Mouse (Mus musculus) MEL (cell line): ENCODE results near the gene 1110059E24Rik.

Experiments used
- CHD2 ChIP-seq: IDR thresholded peaks from 2 replicates; pipeline ENCODE4 v1.6.1; 2011; ENCODE audit warnings: low read length, improper control_type of control experiment
- CTCF ChIP-seq, 3 experiments: IDR thresholded peaks in 2 of 3; conservative IDR thresholded peaks in 1 of 3; 2 replicates each; pipeline ENCODE4 v1.5.1; 2011 to 2012; ENCODE audit warnings: low read length in 3 of 3, low read depth in 2 of 3, mild to moderate bottlenecking in 2 of 3, improper control_type of control experiment in 1 of 3, inconsistent platforms in 1 of 3, mixed read lengths in 1 of 3, moderate library complexity in 1 of 3; ENCODE audit not compliant: control insufficient read depth in 1 of 3, insufficient read depth in 1 of 3, poor library complexity in 1 of 3, severe bottlenecking in 1 of 3
- EP300 ChIP-seq, 2 experiments: IDR thresholded peaks; 2 replicates each; pipeline ENCODE4 v1.6.1; 2011; ENCODE audit warnings: improper control_type of control experiment in 2 of 2, low read length in 2 of 2, low read depth in 1 of 2, mild to moderate bottlenecking in 1 of 2
- GATA1 ChIP-seq: IDR thresholded peaks from 2 replicates; pipeline ENCODE4 v1.6.1; 2011; ENCODE audit warnings: low read depth, low read length, improper control_type of control experiment
- MAFK ChIP-seq: IDR thresholded peaks from 2 replicates; pipeline ENCODE4 v1.6.1; 2011; ENCODE audit warnings: low read depth, mild to moderate bottlenecking, low read length, improper control_type of control experiment, borderline replicate concordance
- MAZ ChIP-seq: IDR thresholded peaks from 2 replicates; pipeline ENCODE4 v1.6.1; 2012; ENCODE audit warnings: low read depth, mild to moderate bottlenecking, inconsistent platforms, low read length, improper control_type of control experiment
- MXI1 ChIP-seq: IDR thresholded peaks from 2 replicates; pipeline ENCODE4 v1.6.1; 2011; ENCODE audit warnings: mild to moderate bottlenecking, low read depth, low read length, improper control_type of control experiment
- POLR2A ChIP-seq, 2 experiments: IDR thresholded peaks; 2 replicates each; pipeline ENCODE4 v1.6.1; 2011 to 2012; ENCODE audit warnings: low read length in 2 of 2, mild to moderate bottlenecking in 2 of 2, control low read depth in 1 of 2, improper control_type of control experiment in 1 of 2, low read depth in 1 of 2, moderate library complexity in 1 of 2; ENCODE audit not compliant: control insufficient read depth in 1 of 2, insufficient read depth in 1 of 2, poor library complexity in 1 of 2
- TBP ChIP-seq: IDR thresholded peaks from 2 replicates; pipeline ENCODE4 v1.8.0; 2011; ENCODE audit warnings: low read depth, low read length, improper control_type of control experiment
- TCF12 ChIP-seq: IDR thresholded peaks from 2 replicates; pipeline ENCODE4 v1.6.1; 2014; ENCODE audit warnings: low read depth, mild to moderate bottlenecking, inconsistent platforms, low read length, improper control_type of control experiment, moderate library complexity
- USF1 ChIP-seq: IDR thresholded peaks from 2 replicates; pipeline ENCODE4 v1.6.1; 2014; ENCODE audit warnings: low read depth, mild to moderate bottlenecking, inconsistent platforms, low read length, improper control_type of control experiment, moderate library complexity
- ZC3H11A ChIP-seq: IDR thresholded peaks from 2 replicates; pipeline ENCODE4 v1.6.1; 2012; ENCODE audit warnings: low read depth, mild to moderate bottlenecking, inconsistent platforms, low read length, improper control_type of control experiment
- ZMIZ1 ChIP-seq: IDR thresholded peaks from 2 replicates; pipeline ENCODE4 v1.6.1; 2012; ENCODE audit warnings: low read depth, mild to moderate bottlenecking, inconsistent platforms, low read length, improper control_type of control experiment, moderate library complexity

DNA sequence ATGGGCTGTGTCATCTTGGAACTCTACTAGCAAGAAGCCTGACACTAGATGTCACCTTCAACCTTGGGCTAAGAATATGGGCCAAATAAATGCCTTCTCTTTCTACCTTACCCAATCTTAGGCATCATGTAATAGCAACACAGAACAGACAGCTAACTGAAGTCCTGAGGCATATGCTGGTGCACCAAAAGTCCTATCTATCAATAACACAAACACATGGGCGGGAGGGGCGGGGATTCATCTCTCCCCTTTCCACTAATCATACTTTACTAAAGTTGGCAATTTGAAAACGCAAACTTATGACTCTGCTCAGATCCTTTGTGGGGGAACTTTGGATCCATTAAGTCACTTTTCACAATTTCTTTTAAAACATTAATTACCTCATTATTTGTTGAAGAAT, 84.8 kb downstream of the 1110059E24Rik start:
- no peak for TF ChIP-seq CTCF (IDR thresholded peaks at IDR 0.05 in 2 of 3, conservative IDR thresholded peaks at IDR 0.05 in 1 of 3; ENCODE audit: control insufficient read depth in 1 of 3, insufficient read depth in 1 of 3, low read depth in 2 of 3, low read length in 3 of 3, poor library complexity in 1 of 3, severe bottlenecking in 1 of 3)
- TF ChIP-seq TBP: no peak
- TF ChIP-seq MAFK: no peak
- no peak for TF ChIP-seq GATA1
- no peak for TF ChIP-seq CHD2
- TF ChIP-seq EP300 (IDR thresholded peaks at IDR 0.05; ENCODE audit: low read depth in 1 of 2, low read length in 2 of 2): no peak
- no peak for TF ChIP-seq ZMIZ1
- TF ChIP-seq ZC3H11A: no peak
- no peak for TF ChIP-seq TCF12
- no peak for TF ChIP-seq POLR2A (IDR thresholded peaks at IDR 0.05; ENCODE audit: control insufficient read depth in 1 of 2, insufficient read depth in 1 of 2, low read depth in 1 of 2, low read length in 2 of 2, poor library complexity in 1 of 2)
- no peak for TF ChIP-seq USF1
- TF ChIP-seq MXI1: no peak
- TF ChIP-seq MAZ: no peak
